Mouse (Mus musculus) lung, embryonic 15.5 days (tissue): ENCODE measurements around the gene Fgd6. TPM values are rescaled to one million over a fixed set of nuclear protein-coding genes. Genes with fewer than 3 reads are reported as not detected.

ENCODE experiments used
- ATAC-seq: fragments of 200-750 bp; cut with Nextera tagmentation; 2 replicates; pipeline ENCODE4 v1.8.0; 2017; ENCODE audit warnings: moderate number of reproducible peaks, borderline replicate concordance; ENCODE audit not compliant: low FRiP score, low TSS enrichment; ENCODE audit errors: extremely low read depth
- H3K27ac ChIP-seq: fragments of 300-500 bp; sonication (generic); 2 replicates; pipeline ENCODE4 v1.5.1; 2015; ENCODE audit warnings: moderate library complexity, mild to moderate bottlenecking, inconsistent platforms
- H3K27me3 ChIP-seq: fragments of 300-500 bp; sonication (generic); 2 replicates; pipeline ENCODE4 v1.6.1; 2015; ENCODE audit warnings: inconsistent platforms
- H3K36me3 ChIP-seq: fragments of 300-500 bp; sonication (generic); 2 replicates; pipeline ENCODE4 v1.6.1; 2015; ENCODE audit warnings: inconsistent platforms
- H3K4me1 ChIP-seq: fragments of 300-500 bp; sonication (generic); 2 replicates; pipeline ENCODE4 v1.6.1; 2015; ENCODE audit warnings: inconsistent platforms
- H3K4me2 ChIP-seq: fragments of 300-500 bp; sonication (generic); 2 replicates; pipeline ENCODE4 v1.6.1; 2015; ENCODE audit warnings: inconsistent platforms, mild to moderate bottlenecking, moderate library complexity
- H3K4me3 ChIP-seq: fragments of 300-500 bp; sonication (generic); 2 replicates; pipeline ENCODE4 v1.5.1; 2015; ENCODE audit warnings: mild to moderate bottlenecking, inconsistent platforms
- H3K9ac ChIP-seq: fragments of 300-500 bp; sonication (generic); 2 replicates; pipeline ENCODE4 v1.6.1; 2015; ENCODE audit warnings: inconsistent platforms
- H3K9me3 ChIP-seq: fragments of 300-500 bp; sonication (generic); 2 replicates; pipeline ENCODE4 v1.6.1; 2016; ENCODE audit warnings: inconsistent platforms
- WGBS: fragments of 180-500 bp; shearing (Covaris S2); methylation state at CpG from one replicate; pipeline ENCODE4 v1.1.7; 2015; 5-methylcytosine and 5-hydroxymethylcytosine counted together
- polyA plus RNA-seq: library from polyadenylated mRNA; unstranded; fragments of >200 nt; fragmentation: Nextera tagmentation; extraction: Ambion mirVana; gene quantifications from 2 replicates; pipeline ENCODE4 v1.2.1, GENCODE M21; 2015

Fgd6 gene
- polyA plus RNA-seq, 1 experiment from 2014 or later = 3.2 TPM

GRCm38 (mm10) chr10:94021059-94021458, 14.7 kb upstream of the Fgd6 start:
- no peak overlapping the region for H3K4me2 ChIP-seq
- no peak for ATAC-seq
- H3K36me3 ChIP-seq = 0 out of 2 replicates have a peak, but pooled peaks cover 3% of the 10 kb centered on the region
- no peaks in the 10 kb centered on the region for H3K27me3 ChIP-seq
- no peaks in the 10 kb centered on the region for H3K9me3 ChIP-seq
- no peak overlapping the region for H3K27ac ChIP-seq
- no peak overlapping the region for H3K9ac ChIP-seq
- peaks cover 4% of the 10 kb centered on the region; the same call in 1 of the 2 replicates for H3K4me1 ChIP-seq
- no peak overlapping the region for H3K4me3 ChIP-seq
- WGBS = 74% methylated on average over 4 of the region's 4 CpGs

GRCm38 (mm10) chr10:94025079-94025478, 10.7 kb upstream of the Fgd6 start:
- H3K27me3 ChIP-seq = no peaks in the 10 kb centered on the region
- H3K27ac ChIP-seq = no peak overlapping the region
- H3K4me1 ChIP-seq = no peaks in the 10 kb centered on the region
- H3K4me3 ChIP-seq = no peak overlapping the region
- no peaks in the 10 kb centered on the region for H3K9me3 ChIP-seq
- WGBS = 94% methylated on average over 7 of the region's 8 CpGs
- H3K36me3 ChIP-seq = peaks cover 5% of the 10 kb centered on the region; the same call in 1 of the 2 replicates
- no peak overlapping the region for H3K9ac ChIP-seq
- no peak overlapping the region for H3K4me2 ChIP-seq
- no peak for ATAC-seq

GRCm38 (mm10) chr10:94028493-94028892, 7.3 kb upstream of the Fgd6 start:
- H3K36me3 ChIP-seq = peaks cover 6% of the 10 kb centered on the region; the same call in 1 of the 2 replicates
- H3K27ac ChIP-seq = no peak overlapping the region
- 0 out of 2 replicates have a peak, but pooled peaks cover 5% of the 10 kb centered on the region for H3K4me1 ChIP-seq
- no peak for ATAC-seq
- H3K9me3 ChIP-seq = no peaks in the 10 kb centered on the region
- 79% methylated on average over 6 of the region's 6 CpGs for WGBS
- no peak overlapping the region for H3K4me2 ChIP-seq
- H3K4me3 ChIP-seq = no peak overlapping the region
- no peak overlapping the region for H3K9ac ChIP-seq
- no peaks in the 10 kb centered on the region for H3K27me3 ChIP-seq

GRCm38 (mm10) chr10:94031164-94031563, 4.6 kb upstream of the Fgd6 start:
- Histone ChIP-seq H3K27ac (no peak overlapping the region), H3K9me3 (no peaks in the 10 kb centered on the region), H3K9ac (no peak overlapping the region), H3K4me3 (no peak overlapping the region), H3K4me2 (no peak overlapping the region), H3K36me3 (peaks cover 3% of the 10 kb centered on the region; the same call in 1 of the 2 replicates), H3K27me3 (no peaks in the 10 kb centered on the region), H3K4me1 (peaks cover 16% of the 10 kb centered on the region)
- ATAC-seq = no peak
- 95% methylated on average over 6 of the region's 6 CpGs for WGBS

GRCm38 (mm10) chr10:94034876-94035657, 734 bp upstream of the Fgd6 start:
- peaks cover under 1% of the 10 kb centered on the region; the same call in 1 of the 2 replicates for H3K36me3 ChIP-seq
- H3K27ac ChIP-seq = peak overlapping the region; percentile 41; the same call in 1 of the 2 replicates
- peak overlapping the region; percentile 81 for H3K9ac ChIP-seq
- H3K4me2 ChIP-seq = peak overlapping the region; percentile 65
- peaks cover 23% of the 10 kb centered on the region for H3K4me1 ChIP-seq
- peak overlapping the region; percentile 79 for H3K4me3 ChIP-seq
- under 1% methylated on average over 30 of the region's 30 CpGs for WGBS
- ATAC-seq = peak; percentile 87
- no peaks in the 10 kb centered on the region for H3K27me3 ChIP-seq
- H3K9me3 ChIP-seq = no peaks in the 10 kb centered on the region

GRCm38 (mm10) chr10:94036375-94036758, 566 bp downstream of the Fgd6 start:
- peak overlapping the region; percentile 79 for H3K4me3 ChIP-seq
- ATAC-seq = no peak; the same call in 1 of the 2 replicates
- H3K4me2 ChIP-seq = peak overlapping the region; percentile 78
- under 1% methylated on average over 32 of the region's 32 CpGs for WGBS
- H3K4me1 ChIP-seq = peaks cover 23% of the 10 kb centered on the region
- no peaks in the 10 kb centered on the region for H3K27me3 ChIP-seq
- no peaks in the 10 kb centered on the region for H3K36me3 ChIP-seq
- no peaks in the 10 kb centered on the region for H3K9me3 ChIP-seq
- peak overlapping the region; percentile 86 for H3K9ac ChIP-seq
- H3K27ac ChIP-seq = peak overlapping the region; percentile 27

GRCm38 (mm10) chr10:94037196-94037595, 1.4 kb downstream of the Fgd6 start:
- 25% methylated on average over 9 of the region's 9 CpGs for WGBS
- no peak for ATAC-seq
- H3K9ac ChIP-seq = no peak overlapping the region
- H3K27me3 ChIP-seq = no peaks in the 10 kb centered on the region
- peak overlapping the region; percentile 79 for H3K4me3 ChIP-seq
- H3K4me1 ChIP-seq = peaks cover 23% of the 10 kb centered on the region
- H3K4me2 ChIP-seq = peak overlapping the region; percentile 78
- H3K27ac ChIP-seq = no peak overlapping the region; the same call in 1 of the 2 replicates
- H3K9me3 ChIP-seq = no peaks in the 10 kb centered on the region
- H3K36me3 ChIP-seq = no peaks in the 10 kb centered on the region

- Histone ChIP-seq H3K9me3 (no peaks in the 10 kb centered on the region), H3K4me3 (no peak overlapping the region; the same call in 1 of the 2 replicates), H3K4me2 (peak overlapping the region; percentile 78), H3K4me1 (peaks cover 23% of the 10 kb centered on the region), H3K27me3 (no peaks in the 10 kb centered on the region), H3K27ac (no peak overlapping the region), H3K9ac (no peak overlapping the region), H3K36me3 (no peaks in the 10 kb centered on the region)
- 58% methylated on average over 4 of the region's 4 CpGs for WGBS
- ATAC-seq = no peak
Observed at GRCm38 (mm10) chr10:94037596-94037995, 1.8 kb downstream of the Fgd6 start.

GRCm38 (mm10) chr10:94038366-94039260, 2.8 kb downstream of the Fgd6 start:
- peaks cover 18% of the 10 kb centered on the region for H3K4me1 ChIP-seq
- ATAC-seq = no peak
- no peak overlapping the region for H3K4me2 ChIP-seq
- H3K4me3 ChIP-seq = no peak overlapping the region
- H3K27ac ChIP-seq = no peak overlapping the region
- H3K9me3 ChIP-seq = no peaks in the 10 kb centered on the region
- no peaks in the 10 kb centered on the region for H3K27me3 ChIP-seq
- peaks cover under 1% of the 10 kb centered on the region; the same call in 1 of the 2 replicates for H3K36me3 ChIP-seq
- H3K9ac ChIP-seq = no peak overlapping the region
- WGBS = 52% methylated on average over 7 of the region's 7 CpGs

- H3K9ac ChIP-seq = no peak overlapping the region
- no peak overlapping the region for H3K27ac ChIP-seq
- peaks cover 12% of the 10 kb centered on the region for H3K36me3 ChIP-seq
- no peak for ATAC-seq
- no peak overlapping the region for H3K4me2 ChIP-seq
- no peak overlapping the region for H3K4me3 ChIP-seq
- H3K9me3 ChIP-seq = no peaks in the 10 kb centered on the region
- peaks cover 11% of the 10 kb centered on the region for H3K4me1 ChIP-seq
- WGBS = 80% methylated on average over 10 of the region's 10 CpGs
- H3K27me3 ChIP-seq = no peaks in the 10 kb centered on the region
Observed at GRCm38 (mm10) chr10:94043908-94044307, 8.1 kb downstream of the Fgd6 start.

GRCm38 (mm10) chr10:94045301-94045700, 9.5 kb downstream of the Fgd6 start:
- 92% methylated on average over 13 of the region's 13 CpGs for WGBS
- H3K27ac ChIP-seq = no peak overlapping the region
- H3K4me1 ChIP-seq = peaks cover 23% of the 10 kb centered on the region
- no peaks in the 10 kb centered on the region for H3K27me3 ChIP-seq
- peaks cover 12% of the 10 kb centered on the region for H3K36me3 ChIP-seq
- ATAC-seq = no peak
- H3K4me3 ChIP-seq = no peak overlapping the region
- no peak overlapping the region for H3K9ac ChIP-seq
- H3K4me2 ChIP-seq = no peak overlapping the region
- no peaks in the 10 kb centered on the region for H3K9me3 ChIP-seq
